Mouse (Mus musculus): ENCODE results near the gene Ctnnbip1.

- no peak for TF ChIP-seq EP300 (IDR thresholded peaks at IDR 0.05; ENCODE audit: insufficient read depth, low read depth, low read length)
- no peak for TF ChIP-seq CTCF (IDR thresholded peaks at IDR 0.05; ENCODE audit: low read depth, low read length)
Observed at GRCm38 (mm10) chr4:149504363-149504762, 13.7 kb upstream of the Ctnnbip1 start.
